In the genomic region with DNA sequence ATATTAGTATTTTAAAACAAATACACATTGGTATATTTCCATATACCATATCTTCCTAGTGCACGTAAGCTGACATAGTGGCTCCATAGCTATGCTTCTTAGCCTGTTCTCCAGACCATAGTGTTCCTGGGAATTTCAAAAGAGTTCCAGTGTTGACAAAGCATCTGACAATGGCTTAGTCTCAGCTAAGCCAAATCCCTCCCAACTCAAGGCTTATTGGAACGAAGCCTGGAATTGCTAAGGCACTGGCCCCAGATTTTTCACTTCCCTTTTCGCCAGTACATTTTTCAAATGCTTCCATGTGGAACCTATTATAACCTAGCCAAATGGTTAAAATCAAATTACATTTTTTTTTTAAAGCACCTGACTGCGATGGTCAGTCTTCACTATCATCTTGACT, we compare ENCODE assay signal across 13 mouse cellular contexts. TPM values are rescaled to one million over a fixed set of nuclear protein-coding genes. Genes with fewer than 3 reads are reported as not detected.
DNase-seq lines count a peak whose midpoint lies in the region; ATAC-seq lines count a peak whose summit lies in the region.
"Had no signal": no experiment of that assay in that cellular context is flagged by ENCODE, and none has a peak within 500 bp of the region (broad histone marks: within the 10 kb centered on the region; RNA-seq: fewer than 3 reads in every experiment).

No protein-coding gene starts in this region.

- H3K27me3 ChIP-seq in midbrain, embryonic 14.5 days (ENCODE audit: control insufficient read depth, insufficient read depth, low read length): no peaks in the 10 kb centered on the region
- H3K27me3 ChIP-seq in midbrain, embryonic 13.5 days: peaks cover 16% of the 10 kb centered on the region
- H3K27me3 ChIP-seq: CH12.LX had no signal

- H3K4me1 ChIP-seq in midbrain, embryonic 14.5 days (ENCODE audit: control insufficient read depth, insufficient read depth, low read length): no peaks in the 10 kb centered on the region
- peaks cover 10% of the 10 kb centered on the region for H3K4me1 ChIP-seq in midbrain, embryonic 13.5 days (replicated peaks)

- no peak overlapping the region for H3K4me3 ChIP-seq in midbrain, embryonic 14.5 days (replicated peaks; ENCODE audit: low read depth, low read length)
- H3K4me3 ChIP-seq in midbrain, embryonic 13.5 days (replicated peaks): no peak overlapping the region
- H3K4me3 ChIP-seq: layer of hippocampus, adult 2 months had no signal

- no peak for ATAC-seq in midbrain, embryonic 14.5 days (ENCODE audit: low FRiP score, low TSS enrichment)
- no peak for ATAC-seq in midbrain, embryonic 13.5 days
- ATAC-seq in frontal cortex, adult (ENCODE audit: low TSS enrichment): no peak

- no peaks in the 10 kb centered on the region for H3K9me3 ChIP-seq in midbrain, embryonic 14.5 days (ENCODE audit: control insufficient read depth, low read length)
- H3K9me3 ChIP-seq in midbrain, embryonic 13.5 days: no peaks in the 10 kb centered on the region

- H3K4me2 ChIP-seq in midbrain, embryonic 14.5 days (ENCODE audit: low read length): no peak overlapping the region
- no peak overlapping the region for H3K4me2 ChIP-seq in midbrain, embryonic 13.5 days (replicated peaks)

- H3K27ac ChIP-seq in midbrain, embryonic 14.5 days (replicated peaks; ENCODE audit: low read depth, low read length): no peak overlapping the region
- H3K27ac ChIP-seq in midbrain, embryonic 13.5 days: no peak overlapping the region
- H3K27ac ChIP-seq: layer of hippocampus, adult 2 months had no signal

- peak; percentile 52 for DNase-seq in gastrocnemius, adult 18-20 months (ENCODE audit: low spot score)
- no peak for DNase-seq in gastrocnemius, postnatal 10 days
- peak; percentile 40 for DNase-seq in midbrain, embryonic 14.5 days
- peak; percentile 88 for DNase-seq in kidney, adult 9 months
- peak; percentile 60 for DNase-seq in lung, postnatal 25 days (ENCODE audit: low spot score)
- DNase-seq in testis, postnatal 10 days (ENCODE audit: low spot score): no peak
- DNase-seq: cerebellum, adult 9-11 months; right cerebral cortex, postnatal 14 days; thymus, postnatal 14 days had no signal

- no peak overlapping the region for H3K9ac ChIP-seq in midbrain, embryonic 14.5 days (replicated peaks; ENCODE audit: low read length)
- no peak overlapping the region for H3K9ac ChIP-seq in midbrain, embryonic 13.5 days (replicated peaks)

- no peaks in the 10 kb centered on the region for H3K36me3 ChIP-seq in midbrain, embryonic 14.5 days (ENCODE audit: control insufficient read depth, insufficient read depth, low read length)
- no peaks in the 10 kb centered on the region for H3K36me3 ChIP-seq in midbrain, embryonic 13.5 days

- WGBS in midbrain, embryonic 14.5 days: 66% methylated on average over 4 of the region's 4 CpGs
- 69% methylated on average over 4 of the region's 4 CpGs for WGBS in midbrain, embryonic 13.5 days

RNA-seq across cellular contexts. Expression of a gene that starts 3.6 kb away (rescaled TPM):
- total RNA-seq in gastrocnemius, adult 18-20 months (2021): under 1 TPM; 0.23 to 0.31 TPM
- total RNA-seq in gastrocnemius, postnatal 10 days (2021): under 1 TPM; 0.19 to 0.23 TPM
- 0.57 and 0.80 TPM in 2 replicates for polyA plus RNA-seq in midbrain, embryonic 14.5 days (2014; fragmentation: Nextera tagmentation; extraction: Ambion mirVana)
- polyA plus RNA-seq in midbrain, embryonic 13.5 days (2015; fragmentation: Nextera tagmentation; extraction: Ambion mirVana): 0.47 and 0.59 TPM in 2 replicates
- total RNA-seq: CH12.LX had no signal

Comparison
In these comparisons a context has a peak if more than half of its experiments do, and no peak if none do; other contexts are left out.
1. DNase-seq: peak in gastrocnemius, adult 18-20 months (single experiment), midbrain, embryonic 14.5 days (single experiment), kidney, adult 9 months (single experiment) and lung, postnatal 25 days (single experiment); none in gastrocnemius, postnatal 10 days (single experiment) and testis, postnatal 10 days (single experiment).